Mouse (Mus musculus) neural tube, embryonic 12.5 days (tissue): ENCODE results near the gene Prss22. TPM values are rescaled to one million over a fixed set of nuclear protein-coding genes. Genes with fewer than 3 reads are reported as not detected.

Experiments used
- ATAC-seq: fragments of 200-750 bp; cut with Nextera tagmentation; 2 replicates; pipeline ENCODE4 v1.8.0; 2017; ENCODE audit warnings: low read depth, mild to moderate bottlenecking, moderate TSS enrichment, moderate library complexity; ENCODE audit not compliant: low FRiP score
- H3K27ac ChIP-seq: fragments of 300-500 bp; sonication (generic); 2 replicates; pipeline ENCODE4 v1.5.1; 2016
- H3K27me3 ChIP-seq: fragments of 300-500 bp; sonication (generic); replicated peaks from 2 replicates; pipeline ENCODE4 v1.6.1; 2016; ENCODE audit warnings: mild to moderate bottlenecking
- H3K36me3 ChIP-seq: fragments of 300-500 bp; sonication (generic); 2 replicates; pipeline ENCODE4 v1.6.1; 2016; ENCODE audit warnings: mild to moderate bottlenecking
- H3K4me1 ChIP-seq: fragments of 300-500 bp; sonication (generic); 2 replicates; pipeline ENCODE4 v1.6.1; 2016
- H3K4me2 ChIP-seq: fragments of 300-500 bp; sonication (generic); replicated peaks from 2 replicates; pipeline ENCODE4 v1.6.1; 2016; ENCODE audit warnings: mild to moderate bottlenecking
- H3K4me3 ChIP-seq: fragments of 300-500 bp; sonication (generic); 2 replicates; pipeline ENCODE4 v1.5.1; 2016
- H3K9ac ChIP-seq: fragments of 300-500 bp; sonication (generic); 2 replicates; pipeline ENCODE4 v1.6.1; 2016; ENCODE audit warnings: mild to moderate bottlenecking
- H3K9me3 ChIP-seq: fragments of 300-500 bp; sonication (generic); 2 replicates; pipeline ENCODE4 v1.6.1; 2016; ENCODE audit warnings: mild to moderate bottlenecking
- WGBS: fragments of 180-500 bp; shearing (Covaris S2); methylation state at CpG from one replicate; pipeline ENCODE4 v1.1.7; 2016; 5-methylcytosine and 5-hydroxymethylcytosine counted together
- polyA plus RNA-seq: library from polyadenylated mRNA; unstranded; fragments of >200 nt; fragmentation: Nextera tagmentation; extraction: Ambion mirVana; gene quantifications from 2 replicates; pipeline ENCODE4 v1.2.1, GENCODE M21; 2016

Prss22 gene
- 0.24 TPM in 1 of 2 replicates, not detected in the other for polyA plus RNA-seq

DNA sequence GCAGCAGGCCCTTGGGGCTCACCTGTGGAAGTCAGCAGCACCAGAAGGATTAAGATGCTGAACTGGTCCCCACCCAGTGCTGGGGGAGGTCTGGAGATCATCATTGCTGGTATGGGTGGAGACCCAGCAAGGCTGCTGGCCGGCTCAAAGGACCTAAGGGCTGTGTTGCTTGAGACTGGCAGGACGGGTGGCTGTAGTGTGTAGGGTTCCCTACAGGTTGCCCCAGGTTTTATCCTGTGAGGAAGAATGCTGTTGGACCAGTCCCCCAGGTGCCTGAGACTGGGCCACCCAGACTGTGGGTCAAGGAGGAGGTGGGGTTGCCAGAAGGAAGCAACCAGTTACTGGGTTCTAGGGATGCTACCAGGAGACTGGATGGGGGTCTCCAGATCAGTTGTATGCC lies at the start of gene Prss22:
TSS of gene Prss22 (minus strand) at position 200 of the 400 bp plus-strand sequence.
- 81% methylated on average over 2 of the region's 2 CpGs for WGBS
- no peak for ATAC-seq
- no peaks in the 10 kb centered on the region for H3K9me3 ChIP-seq
- no peaks in the 10 kb centered on the region; the same call in 1 of the 2 replicates for H3K27me3 ChIP-seq
- no peaks in the 10 kb centered on the region for H3K36me3 ChIP-seq
- no peak within 1 kb of the TSS for H3K4me2 ChIP-seq
- H3K4me1 ChIP-seq, result 0 out of 2 replicates have a peak, but pooled peaks cover 3% of the 10 kb centered on the region
- H3K27ac ChIP-seq, result no peak within 1 kb of the TSS
- H3K9ac ChIP-seq, result no peak within 1 kb of the TSS
- H3K4me3 ChIP-seq, result no peak within 1 kb of the TSS

DNA sequence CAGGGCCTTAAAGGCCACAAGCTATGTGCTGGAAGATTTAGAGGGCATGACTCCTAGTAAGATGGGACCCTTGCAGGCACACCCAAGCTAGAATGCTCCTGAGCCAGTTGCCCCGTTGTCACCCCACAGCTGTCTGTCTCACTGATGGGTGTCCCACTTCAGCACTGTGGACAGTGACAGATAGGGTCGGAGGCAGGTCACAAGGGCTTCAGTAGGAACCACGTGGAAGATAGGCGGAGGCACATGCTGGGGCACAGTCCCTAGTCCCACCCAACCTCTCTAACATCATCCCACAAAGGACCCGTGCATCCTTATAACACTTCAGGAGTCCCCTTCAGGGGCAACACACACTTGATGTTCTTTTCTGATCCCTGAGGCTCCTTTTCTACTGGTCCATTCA lies 48.1 kb upstream of the Prss22 start:
- no peak for ATAC-seq
- Histone ChIP-seq H3K9ac (no peak overlapping the region), H3K9me3 (no peaks in the 10 kb centered on the region), H3K36me3 (peaks cover 42% of the 10 kb centered on the region), H3K27me3 (no peaks in the 10 kb centered on the region), H3K4me1 (no peaks in the 10 kb centered on the region), H3K4me3 (no peak overlapping the region), H3K27ac (no peak overlapping the region), H3K4me2 (no peak overlapping the region)
- 48% methylated on average over 5 of the region's 5 CpGs for WGBS

DNA sequence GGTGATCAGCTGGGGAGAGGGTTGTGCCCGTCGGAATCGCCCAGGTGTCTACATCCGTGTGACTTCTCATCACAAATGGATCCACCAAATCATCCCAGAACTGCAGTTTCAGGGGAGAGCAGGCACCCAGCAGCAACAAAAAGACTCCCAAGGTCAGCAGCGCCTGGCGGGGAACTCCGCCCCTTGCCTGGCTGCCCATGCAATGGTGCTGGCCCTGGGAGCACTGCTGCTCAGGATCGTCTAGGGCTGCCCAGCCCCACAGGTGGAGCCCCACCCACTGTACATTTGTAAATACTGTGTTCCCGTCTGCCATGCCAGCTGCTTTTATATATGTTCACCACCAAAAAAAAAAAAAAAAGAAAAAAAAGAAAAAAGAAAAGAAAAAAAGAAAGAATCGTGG lies 47.7 kb upstream of the Prss22 start:
- 79% methylated on average over 10 of the region's 10 CpGs for WGBS
- no peak for ATAC-seq

DNA sequence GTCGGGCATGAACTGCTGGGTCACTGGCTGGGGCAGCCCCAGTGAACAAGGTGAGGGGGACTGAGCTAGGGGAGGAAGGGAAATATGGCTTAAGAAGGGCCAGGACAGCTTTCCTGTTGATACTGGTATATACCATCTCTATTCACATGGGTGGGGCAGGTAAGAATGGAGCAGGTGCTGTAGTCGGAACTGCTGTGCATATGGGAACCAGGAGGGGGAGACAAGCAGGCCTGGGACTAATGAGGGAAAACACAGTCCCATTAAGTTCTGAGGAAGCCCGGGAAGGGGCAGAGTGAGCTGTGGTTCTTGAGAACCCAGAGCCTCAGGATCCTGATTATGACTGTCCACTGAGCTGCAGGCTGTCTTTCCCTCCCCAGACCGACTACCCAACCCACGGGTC lies 46.6 kb upstream of the Prss22 start:
- ATAC-seq, result no peak

More for the DNA sequence above, 47.7 kb upstream of the Prss22 start:
- Histone ChIP-seq H3K27ac (no peak overlapping the region), H3K4me3 (no peak overlapping the region), H3K9ac (no peak overlapping the region), H3K27me3 (no peaks in the 10 kb centered on the region), H3K4me1 (no peaks in the 10 kb centered on the region), H3K4me2 (no peak overlapping the region), H3K36me3 (peaks cover 38% of the 10 kb centered on the region), H3K9me3 (no peaks in the 10 kb centered on the region)

DNA sequence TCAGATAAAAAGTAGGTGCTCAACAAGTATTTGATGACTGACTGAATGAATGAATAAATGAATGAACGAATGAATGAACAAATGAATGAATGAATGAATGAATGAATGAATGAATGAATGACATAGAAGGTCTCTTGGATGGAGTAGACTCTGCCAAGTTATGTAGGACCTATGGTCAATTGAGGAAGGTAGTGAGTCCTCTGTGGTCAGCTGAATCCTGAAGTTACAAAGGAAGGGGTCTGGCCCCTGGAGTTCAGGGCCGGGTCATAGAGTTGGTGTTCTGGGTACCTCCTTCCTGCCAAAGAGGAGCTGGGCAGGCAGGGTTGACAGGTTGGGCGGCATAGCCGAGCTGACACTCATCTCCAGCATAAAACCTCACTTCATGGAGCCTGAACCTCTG lies 39.9 kb upstream of the Prss22 start, which contains the start of gene Prss27:
TSS of gene Prss27 (plus strand) at position 301 of the 400 bp plus-strand sequence.
- ATAC-seq, result no peak
- 0 out of 2 replicates have a peak, but pooled peaks cover 4% of the 10 kb centered on the region for H3K9me3 ChIP-seq
- H3K36me3 ChIP-seq, result no peaks in the 10 kb centered on the region
- no peak within 1 kb of the TSS for H3K9ac ChIP-seq
- no peaks in the 10 kb centered on the region for H3K4me1 ChIP-seq
- no peak within 1 kb of the TSS for H3K4me2 ChIP-seq
- H3K27ac ChIP-seq, result no peak within 1 kb of the TSS
- H3K4me3 ChIP-seq, result no peak within 1 kb of the TSS
- H3K27me3 ChIP-seq, result no peaks in the 10 kb centered on the region
- 64% methylated on average over 4 of the region's 4 CpGs for WGBS

More for the DNA sequence above, 46.6 kb upstream of the Prss22 start:
- H3K9me3 ChIP-seq, result 0 out of 2 replicates have a peak, but pooled peaks cover 4% of the 10 kb centered on the region
- no peak overlapping the region for H3K27ac ChIP-seq
- H3K4me1 ChIP-seq, result no peaks in the 10 kb centered on the region
- H3K4me3 ChIP-seq, result no peak overlapping the region
- H3K36me3 ChIP-seq, result peaks cover 27% of the 10 kb centered on the region
- H3K9ac ChIP-seq, result no peak overlapping the region
- 73% methylated on average over 5 of the region's 5 CpGs for WGBS
- H3K4me2 ChIP-seq, result no peak overlapping the region
- H3K27me3 ChIP-seq, result no peaks in the 10 kb centered on the region

DNA sequence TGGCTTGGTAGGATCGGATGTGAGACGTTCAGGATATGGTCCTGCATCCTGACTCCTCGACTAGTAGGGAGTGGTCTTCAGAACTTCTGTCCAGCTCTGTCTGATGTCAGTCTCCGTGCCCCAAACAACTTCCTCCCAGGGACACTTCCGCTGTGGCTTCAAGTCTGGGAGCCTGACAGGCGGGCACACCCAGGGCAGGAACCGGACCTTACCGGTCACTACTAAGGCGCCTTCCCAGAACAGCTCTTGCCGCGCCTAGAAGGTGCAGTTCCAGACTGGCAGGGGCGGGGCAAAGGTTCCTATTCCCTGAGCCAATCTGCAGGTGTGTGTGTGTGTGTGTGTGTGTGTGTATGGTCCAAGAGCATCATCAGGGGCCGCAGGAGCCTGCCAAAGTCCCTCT lies 39.5 kb upstream of the Prss22 start:
- Histone ChIP-seq H3K36me3 (no peaks in the 10 kb centered on the region), H3K27me3 (no peaks in the 10 kb centered on the region), H3K4me2 (no peak overlapping the region), H3K4me1 (no peaks in the 10 kb centered on the region), H3K9me3 (0 out of 2 replicates have a peak, but pooled peaks cover 4% of the 10 kb centered on the region), H3K4me3 (no peak overlapping the region), H3K27ac (no peak overlapping the region), H3K9ac (no peak overlapping the region)
- no peak for ATAC-seq
- WGBS, result 84% methylated on average over 13 of the region's 13 CpGs

DNA sequence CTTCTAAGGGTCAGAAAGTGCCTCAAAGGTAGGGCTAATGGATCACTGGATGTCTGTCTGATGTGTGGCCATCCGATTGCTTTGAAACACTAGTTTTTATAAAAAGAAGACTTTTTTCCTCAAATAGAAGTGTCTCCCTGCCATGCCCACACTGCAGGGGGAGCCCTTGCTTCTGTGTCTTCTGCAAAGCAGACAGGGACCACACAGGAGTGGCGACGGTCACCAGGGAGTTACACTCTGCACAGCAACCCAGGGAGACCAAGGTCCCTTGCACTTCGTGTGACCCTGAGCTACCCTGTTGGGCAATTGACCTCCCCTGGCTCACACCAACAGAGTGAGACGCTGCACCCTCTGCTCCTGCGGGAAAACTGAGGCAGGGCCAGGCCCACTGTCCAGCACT lies 39.1 kb upstream of the Prss22 start:
- no peak overlapping the region for H3K9ac ChIP-seq
- H3K4me1 ChIP-seq, result no peaks in the 10 kb centered on the region
- no peaks in the 10 kb centered on the region for H3K27me3 ChIP-seq
- H3K9me3 ChIP-seq, result 0 out of 2 replicates have a peak, but pooled peaks cover 4% of the 10 kb centered on the region
- H3K36me3 ChIP-seq, result no peaks in the 10 kb centered on the region
- H3K4me3 ChIP-seq, result no peak overlapping the region
- WGBS, result 74% methylated on average over 6 of the region's 6 CpGs
- no peak overlapping the region for H3K4me2 ChIP-seq
- no peak overlapping the region for H3K27ac ChIP-seq
- ATAC-seq, result no peak

DNA sequence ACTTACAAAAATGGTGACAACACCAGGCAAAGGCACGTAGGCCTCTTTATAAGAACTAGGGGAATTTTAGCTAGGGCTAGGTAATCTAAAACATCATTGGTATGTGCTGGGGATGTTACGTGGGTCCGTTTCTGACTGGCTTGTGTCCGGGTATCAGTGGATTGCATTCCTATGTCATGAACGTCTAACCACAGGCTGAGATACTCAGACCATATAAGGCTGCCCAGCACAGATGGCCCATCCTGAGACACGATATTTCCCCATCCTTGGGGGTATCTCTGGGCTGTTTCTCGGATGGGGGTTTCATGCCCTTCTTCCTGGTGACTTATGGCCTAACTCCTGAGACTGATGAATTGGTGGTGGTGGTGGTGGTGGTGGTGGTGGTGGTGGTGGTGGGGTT lies 37.2 kb upstream of the Prss22 start:
- no peak overlapping the region for H3K9ac ChIP-seq
- 0 out of 2 replicates have a peak, but pooled peaks cover 2% of the 10 kb centered on the region for H3K9me3 ChIP-seq
- no peak overlapping the region for H3K4me3 ChIP-seq
- no peaks in the 10 kb centered on the region for H3K4me1 ChIP-seq
- no peak for ATAC-seq
- no peaks in the 10 kb centered on the region for H3K27me3 ChIP-seq
- no peaks in the 10 kb centered on the region for H3K36me3 ChIP-seq
- no peak overlapping the region for H3K4me2 ChIP-seq
- WGBS, result 87% methylated on average over 7 of the region's 7 CpGs
- H3K27ac ChIP-seq, result no peak overlapping the region

DNA sequence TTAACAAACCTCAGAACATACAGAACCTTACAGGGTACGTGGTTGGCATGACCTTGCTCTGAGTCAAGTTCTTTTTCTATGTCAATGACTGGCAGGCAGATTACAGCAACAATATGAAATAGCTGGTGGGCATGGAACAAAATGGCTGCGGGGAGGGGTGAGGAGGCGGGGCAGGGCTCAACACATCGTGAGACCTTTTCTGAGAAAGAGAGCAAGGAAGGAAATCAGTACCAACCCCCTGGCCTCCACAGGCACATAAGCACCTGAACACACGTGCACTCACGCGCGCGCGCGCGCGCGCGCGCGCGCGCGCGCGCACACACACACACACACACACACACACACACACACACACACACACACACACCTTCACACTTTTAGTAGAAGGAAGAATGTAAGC lies 32.7 kb upstream of the Prss22 start:
- H3K36me3 ChIP-seq, result no peaks in the 10 kb centered on the region
- no peak overlapping the region for H3K9ac ChIP-seq
- no peaks in the 10 kb centered on the region for H3K27me3 ChIP-seq
- H3K9me3 ChIP-seq, result no peaks in the 10 kb centered on the region
- 90% methylated on average over 21 of the region's 22 CpGs for WGBS
- ATAC-seq, result no peak
- no peak overlapping the region for H3K4me2 ChIP-seq
- no peaks in the 10 kb centered on the region for H3K4me1 ChIP-seq
- no peak overlapping the region for H3K27ac ChIP-seq
- H3K4me3 ChIP-seq, result no peak overlapping the region

DNA sequence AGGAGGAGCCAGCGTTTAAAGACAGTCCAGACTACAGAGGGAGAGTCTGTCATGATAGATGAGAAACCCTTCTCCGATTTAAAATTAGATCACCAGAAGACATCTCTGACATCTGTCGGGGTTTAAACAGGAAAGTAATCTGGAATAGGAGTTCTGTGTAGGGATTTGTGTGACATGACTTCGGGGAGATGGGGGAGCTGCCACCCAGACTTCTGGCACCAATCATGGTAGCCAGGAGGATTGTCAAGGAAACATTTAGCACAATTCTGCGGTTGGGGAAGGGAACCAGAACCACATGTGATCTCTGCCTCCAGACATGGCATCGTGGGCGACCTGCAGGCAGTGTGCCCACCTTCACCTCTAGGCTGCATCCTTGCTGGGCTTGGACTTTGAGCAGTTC lies 31.6 kb upstream of the Prss22 start:
- no peak overlapping the region for H3K4me2 ChIP-seq
- no peak for ATAC-seq
- H3K4me3 ChIP-seq, result no peak overlapping the region
- H3K9me3 ChIP-seq, result no peaks in the 10 kb centered on the region
- H3K9ac ChIP-seq, result no peak overlapping the region
- H3K27ac ChIP-seq, result no peak overlapping the region
- H3K4me1 ChIP-seq, result no peaks in the 10 kb centered on the region
- 85% methylated on average over 7 of the region's 7 CpGs for WGBS
- no peaks in the 10 kb centered on the region for H3K36me3 ChIP-seq
- no peaks in the 10 kb centered on the region for H3K27me3 ChIP-seq

DNA sequence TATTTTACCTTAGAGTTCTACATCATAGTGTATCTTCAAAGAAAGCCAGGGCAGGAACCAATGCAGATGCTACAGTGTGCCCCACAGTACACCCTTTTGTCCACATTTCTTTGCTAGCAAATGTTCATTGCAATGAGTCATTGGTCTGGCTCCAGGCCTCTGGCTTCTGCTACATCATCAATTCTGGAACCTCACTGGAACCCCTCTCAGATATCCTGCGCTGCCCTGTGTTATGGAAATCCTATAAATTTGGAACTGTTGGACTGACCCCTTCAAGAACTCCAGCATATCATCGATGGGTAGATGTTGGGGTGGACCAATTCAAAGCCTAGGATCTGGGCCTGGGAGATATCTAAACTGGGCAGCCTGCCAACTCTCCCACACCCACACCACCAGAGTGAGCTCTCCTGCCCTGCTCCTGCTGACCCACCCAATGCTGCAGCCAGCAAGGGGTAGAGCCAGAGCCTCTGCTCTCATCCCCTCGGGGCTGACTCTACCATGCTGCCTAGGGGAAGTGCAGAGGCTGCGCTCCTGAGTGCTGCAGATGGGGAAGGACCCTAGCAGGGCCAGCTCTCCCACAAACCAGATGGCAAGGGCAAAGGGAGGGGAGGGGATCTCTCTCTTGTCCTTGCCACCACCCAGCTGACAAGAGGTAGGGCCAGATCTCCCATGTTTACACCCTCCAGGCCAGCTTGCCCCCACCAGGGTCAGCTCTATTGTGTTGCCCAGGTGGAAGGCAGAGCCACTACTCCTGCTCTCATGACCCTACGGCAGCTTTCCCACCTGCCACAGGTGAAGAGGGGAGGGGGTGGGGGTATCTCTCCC lies 23.7 kb upstream of the Prss22 start:
- no peaks in the 10 kb centered on the region for H3K27me3 ChIP-seq
- H3K9me3 ChIP-seq, result no peaks in the 10 kb centered on the region
- no peak overlapping the region for H3K27ac ChIP-seq
- no peak for ATAC-seq
- H3K36me3 ChIP-seq, result no peaks in the 10 kb centered on the region
- 78% methylated on average over 5 of the region's 5 CpGs for WGBS
- no peaks in the 10 kb centered on the region for H3K4me1 ChIP-seq
- H3K4me3 ChIP-seq, result no peak overlapping the region
- H3K4me2 ChIP-seq, result no peak overlapping the region
- H3K9ac ChIP-seq, result no peak overlapping the region

DNA sequence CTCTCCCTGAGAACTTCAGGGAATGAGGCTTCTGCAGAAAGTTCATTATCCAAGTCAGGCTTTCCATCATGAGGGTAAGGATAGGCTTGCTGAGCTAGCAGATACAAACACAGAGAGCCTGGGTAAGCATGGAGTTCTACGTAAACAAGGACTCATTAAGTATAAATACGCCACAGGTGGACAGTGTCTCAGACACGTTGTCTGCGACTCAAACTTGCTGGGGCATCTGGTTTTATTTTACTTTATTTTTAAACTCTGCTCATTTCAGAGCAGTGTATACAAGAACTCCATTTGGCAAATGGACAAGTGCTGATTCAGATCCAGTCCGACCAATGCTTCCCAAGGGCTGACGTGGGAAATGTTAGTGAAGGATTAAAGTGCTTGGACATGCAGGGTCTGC lies 22.8 kb upstream of the Prss22 start:
- Histone ChIP-seq H3K27me3 (no peaks in the 10 kb centered on the region), H3K9ac (no peak overlapping the region), H3K27ac (no peak overlapping the region), H3K36me3 (no peaks in the 10 kb centered on the region), H3K4me2 (no peak overlapping the region), H3K4me3 (no peak overlapping the region), H3K9me3 (no peaks in the 10 kb centered on the region), H3K4me1 (no peaks in the 10 kb centered on the region)
- WGBS, result 85% methylated on average over 6 of the region's 6 CpGs
- ATAC-seq, result no peak

DNA sequence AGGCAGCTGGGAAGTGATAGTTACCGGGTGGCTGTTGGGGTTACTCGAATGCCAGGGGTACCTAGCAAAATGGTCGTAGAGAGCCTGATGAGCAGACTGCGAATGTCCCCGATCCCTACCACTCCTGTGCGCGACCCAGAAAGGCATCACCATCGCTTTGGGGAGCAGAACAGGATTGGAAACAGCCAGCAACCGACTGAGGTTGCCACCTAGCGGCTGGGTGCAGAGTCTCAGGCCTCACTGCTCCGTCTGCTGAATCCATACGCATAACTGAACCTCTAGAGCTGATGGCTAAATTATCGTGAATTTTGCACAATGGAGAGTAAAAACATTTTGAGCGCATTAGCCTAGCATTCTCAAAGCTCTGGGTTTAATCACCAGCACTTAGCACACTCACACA lies 17.8 kb upstream of the Prss22 start:
- WGBS, result 32% methylated on average over 14 of the region's 14 CpGs

More for the DNA sequence above, 17.8 kb upstream of the Prss22 start:
- H3K9me3 ChIP-seq, result no peaks in the 10 kb centered on the region
- H3K27me3 ChIP-seq, result no peaks in the 10 kb centered on the region
- ATAC-seq, result no peak
- H3K27ac ChIP-seq, result no peak overlapping the region
- H3K4me3 ChIP-seq, result no peak overlapping the region
- H3K9ac ChIP-seq, result no peak overlapping the region
- H3K4me2 ChIP-seq, result no peak overlapping the region
- no peaks in the 10 kb centered on the region for H3K36me3 ChIP-seq
- no peaks in the 10 kb centered on the region for H3K4me1 ChIP-seq
